Mouse (Mus musculus): ENCODE results near the gene Gm17026. TPM values are rescaled to one million over a fixed set of nuclear protein-coding genes. Genes with fewer than 3 reads are reported as not detected.
"Not testable (repeated sequence)": the region's sequence is repeated elsewhere in the genome, so short reads cannot be mapped to it uniquely, and the experiment has no call there.

Gm17026 gene
- not detected in 2 replicates for polyA plus RNA-seq (2012; ENCODE audit: insufficient read depth, insufficient read length, low replicate concordance, missing spikeins)

DNA sequence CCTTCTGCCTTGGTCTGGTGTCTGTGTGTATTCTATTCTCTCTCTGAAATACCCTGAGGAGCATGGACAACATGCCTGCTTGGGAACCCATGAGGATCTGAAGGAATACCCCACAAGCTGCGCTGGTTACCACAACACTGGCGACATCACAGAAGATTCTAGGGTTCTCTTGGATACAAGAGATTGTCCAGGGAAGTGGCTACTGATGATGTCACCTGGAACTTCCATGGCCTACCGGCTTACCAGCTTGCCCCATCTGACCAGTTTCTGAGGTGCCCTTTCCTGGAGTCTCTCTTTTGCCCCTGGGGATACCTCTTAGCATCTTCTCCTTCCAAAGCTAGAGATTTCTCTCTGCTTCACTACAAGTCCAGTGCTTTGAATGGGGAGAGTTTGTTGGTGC, at the start of gene Gm17026:
Gm17026 (minus strand) TSS at position 101 of the 400 bp plus-strand sequence.
- H3K4me1 ChIP-seq (ENCODE audit: control insufficient read depth, insufficient read depth, low read length); H3K4me3 ChIP-seq (ENCODE audit: insufficient read depth, low read depth, low read length); H3K27ac ChIP-seq (ENCODE audit: insufficient read depth, low read depth, low read length): not testable (repeated sequence)
- WGBS, result 100% methylated on average over 1 of the region's 3 CpGs

DNA sequence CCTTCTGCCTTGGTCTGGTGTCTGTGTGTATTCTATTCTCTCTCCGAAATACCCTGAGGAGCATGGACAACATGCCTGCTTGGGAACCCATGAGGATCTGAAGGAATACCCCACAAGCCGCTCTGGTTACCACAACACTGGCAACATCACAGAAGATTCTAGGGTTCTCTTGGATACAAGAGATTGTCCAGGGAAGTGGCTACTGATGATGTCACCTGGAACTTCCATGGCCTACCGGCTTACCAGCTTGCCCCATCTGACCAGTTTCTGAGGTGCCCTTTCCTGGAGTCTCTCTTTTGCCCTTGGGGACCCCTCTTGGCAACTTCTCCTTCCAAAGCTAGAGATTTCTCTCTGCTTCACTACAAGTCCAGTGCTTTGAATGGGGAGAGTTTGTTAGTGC, 37.4 kb upstream of the Gm17026 start, which contains the start of gene Gm9611:
Gm9611 (minus strand) TSS at position 101 of the 400 bp plus-strand sequence.
- H3K4me3 ChIP-seq (ENCODE audit: insufficient read depth, low read depth, low read length); H3K27ac ChIP-seq (ENCODE audit: insufficient read depth, low read depth, low read length); H3K4me1 ChIP-seq (ENCODE audit: control insufficient read depth, insufficient read depth, low read length): not testable (repeated sequence)
- 50% methylated on average over 1 of the region's 3 CpGs for WGBS

DNA sequence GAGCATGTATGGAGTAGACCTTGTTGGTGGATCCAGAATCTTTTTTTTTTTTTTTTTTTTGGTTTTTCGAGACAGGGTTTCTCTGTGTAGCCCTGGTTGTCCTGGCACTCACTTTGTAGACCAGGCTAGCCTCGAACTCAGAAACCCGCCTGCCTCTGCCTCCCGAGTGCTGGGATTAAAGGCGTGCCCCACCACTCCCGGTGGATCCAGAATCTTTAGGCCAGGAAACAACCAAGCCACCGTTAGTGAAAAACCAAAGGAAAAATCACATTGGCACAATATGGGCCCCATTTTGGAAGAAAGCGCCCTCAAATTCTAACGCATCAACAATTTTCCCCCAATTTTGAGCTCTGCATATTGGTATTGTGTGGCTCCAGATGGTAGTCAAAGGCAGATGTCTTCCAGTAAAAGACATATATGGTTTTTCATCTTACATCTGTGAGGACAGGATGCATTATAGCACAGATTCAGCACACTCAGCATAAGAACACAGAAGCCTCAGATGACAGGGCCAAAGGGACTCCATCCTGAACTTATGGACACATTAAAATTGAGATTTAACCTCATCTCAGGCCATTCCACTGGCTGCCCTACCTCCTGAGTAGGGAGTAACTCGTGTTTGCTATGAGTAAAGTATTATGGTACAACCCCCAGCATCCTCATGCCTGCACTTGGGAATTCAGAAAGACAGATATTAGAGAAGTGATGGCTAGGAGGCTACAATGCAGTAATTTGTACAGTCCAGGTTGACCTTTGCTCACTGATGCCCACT, 42.9 kb downstream of the Gm17026 start:
- not testable (repeated sequence) for H3K27ac ChIP-seq (ENCODE audit: insufficient read depth, low read depth, low read length); H3K4me3 ChIP-seq (ENCODE audit: insufficient read depth, low read depth, low read length); H3K4me1 ChIP-seq (ENCODE audit: control insufficient read depth, insufficient read depth, low read length)
- 70% methylated on average over 8 of the region's 10 CpGs for WGBS

Other genes starting within 250 kb of the Gm17026 start
- not detected in 2 replicates for gene Gm7951, start 142.7 kb downstream of the Gm17026 start, polyA plus RNA-seq (2012; ENCODE audit: insufficient read depth, insufficient read length, low replicate concordance, missing spikeins)
- not detected in 2 replicates for gene Gm17027, start 97.4 kb downstream of the Gm17026 start, polyA plus RNA-seq (2012; ENCODE audit: insufficient read depth, insufficient read length, low replicate concordance, missing spikeins)
- not detected in 2 replicates for gene Gm3573, start 69.3 kb downstream of the Gm17026 start, polyA plus RNA-seq (2012; ENCODE audit: insufficient read depth, insufficient read length, low replicate concordance, missing spikeins)
- not detected in 2 replicates for gene Gm9611, start 37.3 kb upstream of the Gm17026 start, polyA plus RNA-seq (2012; ENCODE audit: insufficient read depth, insufficient read length, low replicate concordance, missing spikeins)
- gene Gm7995, start 50.2 kb upstream of the Gm17026 start, polyA plus RNA-seq (2012; ENCODE audit: insufficient read depth, insufficient read length, low replicate concordance, missing spikeins), result not detected in 2 replicates
- not detected in 2 replicates for gene Gm8005, start 179.6 kb upstream of the Gm17026 start, polyA plus RNA-seq (2012; ENCODE audit: insufficient read depth, insufficient read length, low replicate concordance, missing spikeins)
- not detected in 2 replicates for gene Gm8011, start 203.8 kb upstream of the Gm17026 start, polyA plus RNA-seq (2012; ENCODE audit: insufficient read depth, insufficient read length, low replicate concordance, missing spikeins)
- gene Gm8020, start 242.3 kb upstream of the Gm17026 start, polyA plus RNA-seq (2012; ENCODE audit: insufficient read depth, insufficient read length, low replicate concordance, missing spikeins), result not detected in 2 replicates

All from olfactory bulb, adult 2 months (tissue).